Mouse (Mus musculus): ENCODE data around the gene Lrr1.
"Not testable (repeated sequence)": the region's sequence is repeated elsewhere in the genome, so short reads cannot be mapped to it uniquely, and the experiment has no call there.

The Lrr1 gene

GRCm38 (mm10) chr12:69164904-69165303, 3.7 kb upstream of the Lrr1 start:
- no peak for DNase-seq

- DNase-seq: not testable (repeated sequence)
These were observed 1.6 kb upstream of the Lrr1 start for GRCm38 (mm10) chr12:69166861-69167581.

- no peak for DNase-seq
These were observed 756 bp upstream of the Lrr1 start for GRCm38 (mm10) chr12:69167656-69168460.

- DNase-seq: no peak
These were observed 2.7 kb downstream of the Lrr1 start for GRCm38 (mm10) chr12:69171307-69171706.

GRCm38 (mm10) chr12:69175975-69176374, 7.4 kb downstream of the Lrr1 start:
- DNase-seq: no peak

GRCm38 (mm10) chr12:69177526-69177925, 8.9 kb downstream of the Lrr1 start:
- DNase-seq: no peak

GRCm38 (mm10) chr12:69179371-69179770, 10.8 kb downstream of the Lrr1 start:
- DNase-seq: no peak

GRCm38 (mm10) chr12:69181800-69182199, 13.2 kb downstream of the Lrr1 start:
- DNase-seq: no peak

GRCm38 (mm10) chr12:69183583-69184308, 15.1 kb downstream of the Lrr1 start, which contains the start of the genes Rpl36al and Mgat2:
Rpl36al (minus strand) TSS chr12:69184083.
Mgat2 (plus strand) TSS chr12:69184157.
- DNase-seq: peak; percentile 100

GRCm38 (mm10) chr12:69184342-69185295, 16.0 kb downstream of the Lrr1 start:
- peak in 1 of 2 experiments; percentile 76 for DNase-seq

- no peak for DNase-seq
These were observed 16.8 kb downstream of the Lrr1 start for GRCm38 (mm10) chr12:69185371-69185770.

- no peak for DNase-seq
These were observed 18.3 kb downstream of the Lrr1 start for GRCm38 (mm10) chr12:69186811-69187471.

GRCm38 (mm10) chr12:69190074-69190473, 21.5 kb downstream of the Lrr1 start:
- no peak for DNase-seq

GRCm38 (mm10) chr12:69190522-69190921, 21.9 kb downstream of the Lrr1 start:
- DNase-seq: no peak

GRCm38 (mm10) chr12:69191396-69191795, 22.8 kb downstream of the Lrr1 start:
- DNase-seq: no peak

GRCm38 (mm10) chr12:69192637-69193036, 24.0 kb downstream of the Lrr1 start:
- no peak for DNase-seq

- DNase-seq: peak; percentile 81 to 87
These were observed 28.1 kb downstream of the Lrr1 start, which contains the start of gene Gm49383 for GRCm38 (mm10) chr12:69196444-69197377. Gm49383 (minus strand) TSS chr12:69197104.

- peak; percentile 70 to 76 for DNase-seq
These were observed 29.0 kb downstream of the Lrr1 start for GRCm38 (mm10) chr12:69197378-69198163.

- peak in 1 of 2 experiments; percentile 76 for DNase-seq
These were observed 29.5 kb downstream of the Lrr1 start, which contains the start of gene Dnaaf2 for GRCm38 (mm10) chr12:69198164-69198535. Dnaaf2 (minus strand) TSS chr12:69198429.
